Mouse (Mus musculus): Measurements from ENCODE around the gene Med14. TPM values are rescaled to one million over a fixed set of nuclear protein-coding genes. Genes with fewer than 3 reads are reported as not detected.
A peak's percentile ranks its signal among the peaks of the same experiment; 100 is the strongest.

The Med14 gene
- polyA plus RNA-seq, 1 experiment from 2014 or later = 13.4 TPM

DNA sequence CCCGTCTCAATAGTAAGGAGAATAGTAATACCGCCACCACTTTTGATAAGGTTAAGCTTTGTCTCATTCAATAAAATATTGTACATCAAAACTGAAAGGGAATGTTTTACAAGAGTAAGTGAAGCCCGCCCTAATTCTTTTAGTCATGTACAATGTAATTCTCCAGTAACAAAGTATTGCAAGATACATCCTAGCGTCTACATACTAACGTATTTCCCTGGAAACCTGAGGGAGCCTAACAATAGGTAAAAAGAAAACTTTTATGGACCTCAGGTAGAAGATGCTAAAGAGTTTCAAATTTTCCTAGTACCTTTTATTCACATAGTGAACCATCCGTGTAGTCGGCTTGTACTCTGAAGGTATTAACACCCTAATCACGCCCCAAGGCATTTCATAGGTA, 1.4 kb downstream of the Med14 start:
- Histone ChIP-seq H3K36me3 (no peaks in the 10 kb centered on the region), H3K4me1 (peaks cover 15% of the 10 kb centered on the region), H3K4me2 (replicated peaks) (peak overlapping the region; percentile 48), H3K27ac (replicated peaks) (no peak overlapping the region), H3K9ac (replicated peaks) (peak overlapping the region; percentile 68), H3K27me3 (no peaks in the 10 kb centered on the region), H3K9me3 (no peaks in the 10 kb centered on the region), H3K4me3 (peak overlapping the region; percentile 55)
- no peak for ATAC-seq (replicated peaks)
- 19% methylated on average over 8 of the region's 8 CpGs for WGBS

DNA sequence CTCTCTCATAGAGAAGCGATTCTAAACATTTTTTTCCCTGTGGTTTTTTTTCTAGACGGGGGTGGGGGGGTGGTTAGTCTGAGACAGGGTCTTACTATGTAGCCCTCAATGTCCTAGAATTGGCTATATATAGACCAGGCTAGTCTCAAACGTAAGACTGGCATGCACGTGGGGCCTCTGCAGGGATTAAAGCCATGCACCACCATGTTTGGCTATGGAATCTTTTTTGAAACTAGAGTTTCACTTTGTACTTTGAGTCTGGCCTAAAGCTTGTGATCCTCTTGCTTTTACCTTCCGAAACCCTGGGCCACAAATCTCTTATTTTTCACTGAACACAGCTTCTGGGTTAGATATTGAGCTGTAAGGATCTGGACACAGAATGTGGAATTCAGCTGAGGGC, 2.2 kb downstream of the Med14 start:
- Histone ChIP-seq H3K9ac (replicated peaks) (no peak overlapping the region), H3K27ac (replicated peaks) (no peak overlapping the region), H3K36me3 (no peaks in the 10 kb centered on the region), H3K27me3 (no peaks in the 10 kb centered on the region), H3K9me3 (no peaks in the 10 kb centered on the region), H3K4me1 (peaks cover 15% of the 10 kb centered on the region), H3K4me2 (replicated peaks) (peak overlapping the region; percentile 48), H3K4me3 (peak overlapping the region; percentile 55)
- WGBS = 53% methylated on average over 5 of the region's 5 CpGs
- no peak for ATAC-seq (replicated peaks)

DNA sequence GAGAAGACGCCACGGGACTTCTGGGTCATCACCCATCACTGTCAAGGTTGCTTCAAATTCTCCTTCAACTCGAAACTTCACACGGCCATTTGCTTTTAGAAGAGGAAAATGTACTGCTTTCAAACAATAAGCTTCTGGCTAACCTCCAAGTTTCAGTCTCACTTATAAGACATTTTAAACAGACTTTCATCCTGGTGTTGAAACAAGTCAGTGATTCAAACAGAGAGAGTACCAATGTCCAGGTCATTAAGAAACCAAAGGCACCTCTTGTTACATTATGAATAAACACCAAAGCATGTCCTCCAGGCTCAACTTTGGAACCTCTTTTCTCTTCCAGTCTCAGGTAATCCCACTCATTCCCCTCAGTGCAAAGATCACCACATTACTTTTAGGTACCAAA, 14.0 kb downstream of the Med14 start:
- no peak for ATAC-seq (replicated peaks)
- 68% methylated on average over 4 of the region's 4 CpGs for WGBS
- H3K9ac ChIP-seq (replicated peaks) = no peak overlapping the region
- H3K27ac ChIP-seq (replicated peaks) = no peak overlapping the region
- no peak overlapping the region for H3K4me2 ChIP-seq (replicated peaks)
- H3K4me3 ChIP-seq = no peak overlapping the region
- no peaks in the 10 kb centered on the region for H3K4me1 ChIP-seq
- 0 out of 2 replicates have a peak, but pooled peaks cover 10% of the 10 kb centered on the region for H3K36me3 ChIP-seq
- H3K27me3 ChIP-seq = no peaks in the 10 kb centered on the region
- H3K9me3 ChIP-seq = no peaks in the 10 kb centered on the region

DNA sequence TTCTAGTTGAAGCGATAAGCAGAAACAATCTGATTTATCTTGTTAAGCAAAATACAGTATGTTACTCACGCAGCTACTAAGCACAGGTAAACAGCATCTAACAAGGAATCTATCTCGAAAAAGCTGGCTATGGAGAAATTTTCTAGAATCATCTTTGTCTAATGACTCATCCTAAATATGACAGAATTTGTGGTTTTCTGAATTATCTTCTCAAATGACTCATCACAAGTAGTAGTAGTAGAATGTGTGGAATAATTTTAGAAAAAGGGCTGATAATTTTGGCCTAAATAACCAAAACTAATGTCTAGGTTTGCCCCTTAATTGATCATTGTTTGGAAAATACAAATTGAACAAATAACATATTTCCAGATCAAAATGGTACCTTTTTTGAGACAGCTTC, 15.1 kb downstream of the Med14 start:
- ATAC-seq (replicated peaks) = no peak
- Histone ChIP-seq H3K9me3 (no peaks in the 10 kb centered on the region), H3K27ac (replicated peaks) (no peak overlapping the region), H3K4me1 (no peaks in the 10 kb centered on the region), H3K4me2 (replicated peaks) (no peak overlapping the region), H3K36me3 (0 out of 2 replicates have a peak, but pooled peaks cover 10% of the 10 kb centered on the region), H3K9ac (replicated peaks) (no peak overlapping the region), H3K27me3 (no peaks in the 10 kb centered on the region), H3K4me3 (no peak overlapping the region)
- WGBS = 91% methylated on average over 3 of the region's 3 CpGs

DNA sequence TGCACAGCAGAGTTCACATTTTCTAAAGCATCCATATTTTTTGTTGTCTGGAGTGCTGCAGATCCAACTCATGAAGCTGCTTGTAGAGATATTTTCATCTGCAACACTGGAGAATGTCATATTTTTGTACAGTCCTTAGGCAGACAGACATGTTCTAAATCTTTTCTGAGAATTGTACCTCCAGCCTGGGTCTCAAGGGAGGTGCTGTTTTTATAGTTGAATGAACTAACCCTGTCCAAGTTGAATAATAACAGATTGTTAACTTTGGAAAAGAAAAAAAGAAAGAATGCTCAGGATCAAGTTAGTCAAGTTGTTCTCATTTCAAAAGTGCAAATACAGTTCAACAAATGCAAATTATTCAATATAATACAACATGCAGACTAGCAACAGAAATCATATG, 21.5 kb downstream of the Med14 start:
- Histone ChIP-seq H3K4me1 (no peaks in the 10 kb centered on the region), H3K4me2 (replicated peaks) (no peak overlapping the region), H3K9me3 (no peaks in the 10 kb centered on the region), H3K4me3 (no peak overlapping the region), H3K27me3 (no peaks in the 10 kb centered on the region), H3K27ac (replicated peaks) (no peak overlapping the region), H3K9ac (replicated peaks) (no peak overlapping the region), H3K36me3 (0 out of 2 replicates have a peak, but pooled peaks cover 4% of the 10 kb centered on the region)
- ATAC-seq (replicated peaks) = no peak

DNA sequence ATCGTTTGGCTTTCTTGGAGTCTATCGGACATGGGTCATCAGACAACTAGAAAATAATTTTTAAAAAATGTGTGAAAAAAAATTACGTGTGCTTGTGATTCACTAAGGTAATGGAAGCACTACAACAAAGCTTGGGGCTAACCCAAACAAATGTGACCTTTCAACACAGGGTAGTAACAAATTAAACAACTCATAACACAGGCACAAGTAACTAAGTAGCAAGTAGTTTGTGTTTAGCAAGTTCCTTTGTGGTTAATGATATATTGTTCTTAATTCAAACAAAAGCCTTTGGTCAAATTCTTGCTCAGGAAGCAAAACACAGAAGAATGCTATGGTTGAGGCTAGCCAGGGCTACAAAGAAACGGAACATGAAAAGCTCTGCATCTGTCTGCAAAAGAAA, 45.8 kb downstream of the Med14 start:
- no peak overlapping the region for H3K4me2 ChIP-seq (replicated peaks)
- ATAC-seq (replicated peaks) = no peak
- H3K36me3 ChIP-seq = peaks cover 13% of the 10 kb centered on the region
- H3K27me3 ChIP-seq = no peaks in the 10 kb centered on the region
- no peaks in the 10 kb centered on the region for H3K4me1 ChIP-seq
- no peak overlapping the region for H3K27ac ChIP-seq (replicated peaks)
- H3K9me3 ChIP-seq = no peaks in the 10 kb centered on the region
- no peak overlapping the region for H3K4me3 ChIP-seq
- 83% methylated on average over 4 of the region's 4 CpGs for WGBS
- H3K9ac ChIP-seq (replicated peaks) = no peak overlapping the region

DNA sequence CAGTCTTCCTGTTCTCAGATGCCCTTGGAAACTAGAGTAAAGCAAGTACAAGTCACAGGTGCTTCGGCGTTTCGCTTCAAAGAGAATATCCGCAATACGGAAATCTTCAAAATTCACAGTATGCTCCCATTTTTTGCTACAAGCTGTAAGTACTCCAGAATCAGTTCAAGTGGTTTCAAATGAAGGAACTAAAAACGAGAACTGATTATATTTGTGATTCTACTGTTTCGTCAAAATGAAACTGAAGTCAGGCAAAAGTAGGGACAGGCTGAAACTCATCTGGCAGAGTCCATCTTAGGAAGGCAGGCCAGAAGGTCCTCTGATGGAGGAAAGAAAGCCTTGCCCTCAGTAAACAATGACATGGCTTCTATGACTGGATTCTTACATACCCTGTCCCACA, 48.1 kb downstream of the Med14 start:
- 93% methylated on average over 7 of the region's 7 CpGs for WGBS
- no peak for ATAC-seq (replicated peaks)
- Histone ChIP-seq H3K27me3 (no peaks in the 10 kb centered on the region), H3K36me3 (peaks cover 14% of the 10 kb centered on the region), H3K4me2 (replicated peaks) (no peak overlapping the region), H3K9me3 (no peaks in the 10 kb centered on the region), H3K4me3 (no peak overlapping the region), H3K27ac (replicated peaks) (no peak overlapping the region), H3K4me1 (no peaks in the 10 kb centered on the region), H3K9ac (replicated peaks) (no peak overlapping the region)

DNA sequence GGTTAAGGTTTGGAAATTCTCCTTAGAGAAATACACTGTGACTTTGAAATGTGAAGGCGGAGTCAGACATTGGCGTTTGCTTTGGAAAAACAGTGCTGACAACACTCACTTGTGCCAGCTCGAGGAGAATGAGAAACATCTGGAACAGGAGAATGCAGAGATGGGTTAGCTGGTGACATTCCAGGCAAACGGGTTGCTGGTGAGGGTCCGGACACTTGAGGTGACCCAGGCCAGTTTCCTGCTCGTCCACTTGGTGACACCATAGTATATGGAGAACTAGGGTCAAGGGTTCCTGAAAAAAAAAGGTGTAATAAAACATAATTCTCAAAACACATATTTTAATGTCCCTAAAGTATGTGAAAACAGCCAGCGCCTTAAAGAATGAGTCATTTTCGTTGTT, 75.0 kb downstream of the Med14 start:
- H3K27ac ChIP-seq (replicated peaks) = no peak overlapping the region
- H3K27me3 ChIP-seq = no peaks in the 10 kb centered on the region
- H3K9ac ChIP-seq (replicated peaks) = no peak overlapping the region
- H3K36me3 ChIP-seq = peaks cover 16% of the 10 kb centered on the region; the same call in 1 of the 2 replicates
- WGBS = 84% methylated on average over 8 of the region's 8 CpGs
- H3K4me2 ChIP-seq (replicated peaks) = no peak overlapping the region
- no peak for ATAC-seq (replicated peaks)
- H3K9me3 ChIP-seq = no peaks in the 10 kb centered on the region
- no peak overlapping the region for H3K4me3 ChIP-seq
- H3K4me1 ChIP-seq = no peaks in the 10 kb centered on the region

DNA sequence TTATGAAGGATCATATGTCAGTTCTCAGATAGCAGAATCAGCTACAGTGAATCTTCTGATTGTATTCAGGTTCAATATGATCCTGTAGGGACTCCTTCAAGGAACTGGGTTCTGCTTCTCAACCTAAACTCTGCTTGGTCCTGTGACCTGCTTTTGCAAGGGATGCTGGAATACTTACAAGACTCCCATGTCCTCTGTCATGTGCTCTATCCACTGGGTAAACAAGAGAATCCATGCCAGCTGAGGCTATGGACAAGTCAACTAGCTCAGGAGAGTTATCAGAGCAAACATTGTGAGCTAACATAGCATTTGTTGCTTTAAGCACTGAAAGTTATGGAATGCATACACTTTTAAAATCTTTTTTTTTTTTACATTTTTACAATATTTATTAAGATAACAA, 75.8 kb downstream of the Med14 start:
- H3K9ac ChIP-seq (replicated peaks) = no peak overlapping the region
- no peak overlapping the region for H3K4me2 ChIP-seq (replicated peaks)
- ATAC-seq (replicated peaks) = no peak
- H3K4me3 ChIP-seq = no peak overlapping the region
- H3K4me1 ChIP-seq = no peaks in the 10 kb centered on the region
- no peak overlapping the region for H3K27ac ChIP-seq (replicated peaks)
- no peaks in the 10 kb centered on the region for H3K9me3 ChIP-seq
- peaks cover 18% of the 10 kb centered on the region; the same call in 1 of the 2 replicates for H3K36me3 ChIP-seq
- H3K27me3 ChIP-seq = no peaks in the 10 kb centered on the region

DNA sequence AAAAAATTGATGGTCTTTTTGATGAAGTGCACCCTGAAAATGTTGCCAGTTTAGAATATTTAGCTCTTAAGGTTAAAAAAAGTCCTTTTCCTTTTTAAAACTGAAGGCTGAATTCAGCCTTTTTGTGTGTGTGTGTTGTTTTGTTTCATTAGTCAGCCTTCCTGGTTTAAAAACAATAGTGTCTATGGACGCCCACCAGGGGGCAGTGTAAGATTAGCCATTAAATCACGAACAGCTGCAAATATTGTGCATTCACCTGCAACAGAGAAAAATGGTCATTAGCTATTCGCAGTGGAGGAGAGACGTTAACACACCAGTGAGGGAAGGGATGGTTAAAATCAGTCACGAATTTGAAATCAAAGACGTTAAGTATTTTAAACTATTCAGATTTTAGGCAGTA, 84.5 kb downstream of the Med14 start:
- Histone ChIP-seq H3K36me3 (0 out of 2 replicates have a peak, but pooled peaks cover 3% of the 10 kb centered on the region), H3K4me1 (peaks cover 10% of the 10 kb centered on the region), H3K27me3 (no peaks in the 10 kb centered on the region), H3K4me2 (replicated peaks) (no peak overlapping the region), H3K9ac (replicated peaks) (no peak overlapping the region), H3K27ac (replicated peaks) (0 out of 2 replicates have a peak overlapping the region, but pooled peaks have one; percentile 23), H3K9me3 (no peaks in the 10 kb centered on the region), H3K4me3 (no peak overlapping the region)
- 17% methylated on average over 6 of the region's 6 CpGs for WGBS
- ATAC-seq (replicated peaks) = no peak

DNA sequence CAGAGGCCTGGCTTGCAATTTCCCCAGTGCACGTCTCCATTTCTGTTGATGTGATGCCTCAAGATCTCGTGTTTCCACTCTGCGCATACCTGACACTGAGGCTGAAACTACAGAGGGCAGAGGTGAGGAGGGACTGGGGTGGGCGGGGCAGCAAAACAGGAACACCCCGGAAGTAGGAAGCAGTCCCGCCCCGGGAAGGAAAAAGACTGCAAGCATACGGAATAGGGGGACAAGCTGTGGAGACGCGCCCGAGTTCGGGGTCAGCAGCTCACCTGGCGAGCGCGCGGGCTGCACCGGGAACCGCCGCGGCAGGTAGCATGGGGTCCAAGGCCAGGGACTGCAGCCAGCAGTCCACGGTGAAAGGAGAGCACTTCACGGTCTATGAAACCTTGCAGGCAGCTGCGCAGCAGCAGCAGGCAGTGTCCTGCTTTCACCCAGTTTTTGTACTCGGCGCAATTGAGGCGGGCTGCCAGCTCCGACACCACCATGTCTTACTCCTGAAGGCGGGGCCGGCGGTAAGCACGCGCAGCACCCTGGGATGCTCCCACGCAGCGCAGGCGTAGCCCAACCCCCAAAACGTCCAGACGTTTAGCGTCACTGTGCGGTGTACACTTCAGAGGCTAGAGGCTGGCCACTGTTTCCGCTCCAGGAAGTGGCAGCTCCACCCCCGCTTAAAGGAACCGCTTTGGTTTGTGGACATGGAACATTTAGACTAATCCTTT, 88.7 kb downstream of the Med14 start, which contains the start of gene 1810030O07Rik:
1810030O07Rik (minus strand) TSS at position 615 of the 722 bp plus-strand sequence.
- peak; percentile 100 for ATAC-seq (replicated peaks)
- peaks cover 12% of the 10 kb centered on the region for H3K4me1 ChIP-seq
- no peaks in the 10 kb centered on the region for H3K9me3 ChIP-seq
- H3K36me3 ChIP-seq = peaks cover 11% of the 10 kb centered on the region
- peak within 1 kb of the TSS; percentile 91 for H3K27ac ChIP-seq (replicated peaks)
- WGBS = 11% methylated on average over 41 of the region's 42 CpGs
- peak within 1 kb of the TSS; percentile 47 for H3K4me2 ChIP-seq (replicated peaks)
- peak within 1 kb of the TSS; percentile 66 for H3K9ac ChIP-seq (replicated peaks)
- H3K27me3 ChIP-seq = no peaks in the 10 kb centered on the region
- H3K4me3 ChIP-seq = peak within 1 kb of the TSS; percentile 70

DNA sequence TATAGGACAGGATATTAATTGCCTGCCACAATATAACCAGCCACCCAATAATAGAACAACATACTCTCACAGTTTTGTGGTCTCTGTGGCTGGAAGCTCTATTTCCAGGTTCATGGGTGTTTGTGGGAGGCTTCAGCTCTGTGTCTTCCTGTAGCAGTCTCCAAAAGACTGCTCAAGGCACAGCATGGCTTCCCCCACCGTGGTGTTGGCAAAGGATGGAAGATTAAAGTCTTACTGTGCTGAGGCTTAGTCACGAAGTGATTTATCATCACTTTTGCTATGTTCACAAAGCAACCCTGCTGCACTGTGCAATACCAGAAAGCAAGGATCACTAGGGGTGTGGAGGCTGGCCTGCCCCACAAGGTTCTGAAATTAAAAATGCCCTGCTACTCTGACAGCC, 108.0 kb downstream of the Med14 start:
- Histone ChIP-seq H3K9me3 (no peaks in the 10 kb centered on the region), H3K4me3 (no peak overlapping the region), H3K4me2 (replicated peaks) (no peak overlapping the region), H3K27ac (replicated peaks) (no peak overlapping the region), H3K27me3 (no peaks in the 10 kb centered on the region), H3K36me3 (peaks cover 9% of the 10 kb centered on the region; the same call in 1 of the 2 replicates), H3K4me1 (no peaks in the 10 kb centered on the region), H3K9ac (replicated peaks) (no peak overlapping the region)
- WGBS = 72% methylated on average over 2 of the region's 2 CpGs
- no peak for ATAC-seq (replicated peaks)

DNA sequence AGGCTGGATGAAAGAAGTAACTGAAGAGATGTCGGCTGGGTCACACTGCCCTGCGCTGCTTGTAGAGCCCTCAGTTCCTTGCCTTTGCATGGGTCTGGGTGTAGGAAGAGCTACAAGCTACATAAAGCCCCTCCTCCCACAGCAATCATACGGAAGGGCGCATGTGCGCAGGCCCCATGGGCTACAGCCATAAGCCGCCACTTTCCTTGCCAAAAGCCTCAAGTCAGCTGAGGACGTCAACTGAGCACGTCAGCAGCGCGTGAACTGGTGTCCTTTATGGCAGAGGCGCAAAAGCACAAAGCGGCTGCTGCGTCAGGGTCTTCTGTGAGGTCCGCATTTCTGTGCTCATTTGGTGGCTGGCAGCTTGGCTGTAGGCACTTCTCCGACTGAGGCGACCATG, 110.0 kb downstream of the Med14 start:
- H3K4me1 ChIP-seq = no peaks in the 10 kb centered on the region
- H3K9ac ChIP-seq (replicated peaks) = no peak overlapping the region
- H3K4me2 ChIP-seq (replicated peaks) = no peak overlapping the region
- no peak overlapping the region for H3K27ac ChIP-seq (replicated peaks)
- no peaks in the 10 kb centered on the region for H3K9me3 ChIP-seq
- H3K36me3 ChIP-seq = peaks cover 6% of the 10 kb centered on the region; the same call in 1 of the 2 replicates
- no peak for ATAC-seq (replicated peaks)
- WGBS = 94% methylated on average over 16 of the region's 16 CpGs
- H3K4me3 ChIP-seq = no peak overlapping the region
- no peaks in the 10 kb centered on the region for H3K27me3 ChIP-seq
